Mouse (Mus musculus) ES-E14 (cell line): ENCODE measurements around the gene Zfp605. TPM values are rescaled to one million over a fixed set of nuclear protein-coding genes. Genes with fewer than 3 reads are reported as not detected.

ENCODE experiments used
- DNase-seq: peaks from one replicate; pipeline ENCODE4 v3.0.0-alpha.2; 2013; ENCODE audit warnings: low read depth, low spot score
- H3K27ac ChIP-seq: 2 replicates; pipeline ENCODE4 v1.5.1; 2012; ENCODE audit warnings: low read depth, mild to moderate bottlenecking, low read length, moderate library complexity, mixed read lengths; ENCODE audit not compliant: poor library complexity, insufficient read depth, severe bottlenecking
- H3K36me3 ChIP-seq: 2 replicates; pipeline ENCODE4 v1.6.1; 2012; ENCODE audit warnings: mild to moderate bottlenecking, low read length, moderate library complexity, mixed read lengths; ENCODE audit not compliant: control insufficient read depth, poor library complexity, insufficient read depth, severe bottlenecking
- H3K4me1 ChIP-seq, 2 experiments: fragments of 150-350 bp in 1 of 2; sonication (generic) in 1 of 2; 2 replicates each; pipeline ENCODE4 v1.6.1; 2012; ENCODE audit warnings: low read length in 2 of 2, mild to moderate bottlenecking in 1 of 2, mixed read lengths in 1 of 2; ENCODE audit not compliant: control insufficient read depth in 2 of 2, insufficient read depth in 2 of 2, poor library complexity in 1 of 2
- H3K4me3 ChIP-seq, 2 experiments: fragments of 150-350 bp in 1 of 2; sonication (generic) in 1 of 2; 2 replicates each; pipeline ENCODE4 v1.5.1; 2012; ENCODE audit warnings: low read length in 2 of 2, low read depth in 1 of 2, mild to moderate bottlenecking in 1 of 2, mixed read lengths in 1 of 2; ENCODE audit not compliant: insufficient read depth in 1 of 2, poor library complexity in 1 of 2, severe bottlenecking in 1 of 2
- H3K9ac ChIP-seq: 2 replicates; pipeline ENCODE4 v1.6.1; 2012; ENCODE audit warnings: low read depth, mild to moderate bottlenecking, low read length, mixed read lengths; ENCODE audit not compliant: poor library complexity, insufficient read depth, severe bottlenecking
- H3K9me3 ChIP-seq: fragments of 150-350 bp; sonication (generic); 2 replicates; pipeline ENCODE4 v1.6.1; 2012; ENCODE audit warnings: low read depth, mild to moderate bottlenecking, low read length; ENCODE audit not compliant: control insufficient read depth, insufficient read depth
- CHD2 ChIP-seq: IDR thresholded peaks from 2 replicates; pipeline ENCODE4 v1.6.1; 2014; ENCODE audit warnings: mild to moderate bottlenecking, low read depth, low read length, inconsistent platforms
- HCFC1 ChIP-seq: IDR thresholded peaks from 2 replicates; pipeline ENCODE4 v1.6.1; 2012; ENCODE audit warnings: low read length, inconsistent platforms, borderline replicate concordance; ENCODE audit not compliant: insufficient read depth
- MAFK ChIP-seq: IDR thresholded peaks from 2 replicates; pipeline ENCODE4 v1.6.1; 2014; ENCODE audit warnings: mild to moderate bottlenecking, low read depth, low read length, inconsistent platforms; ENCODE audit not compliant: insufficient read depth
- ZC3H11A ChIP-seq: IDR thresholded peaks from 2 replicates; pipeline ENCODE4 v1.6.1; 2012; ENCODE audit warnings: low read depth, mild to moderate bottlenecking, inconsistent platforms, low read length, borderline replicate concordance
- ZNF384 ChIP-seq: IDR thresholded peaks from 2 replicates; pipeline ENCODE4 v1.6.1; 2012; ENCODE audit warnings: low read depth, low read length, inconsistent platforms
- in situ Hi-C, 2 experiments: fragments of 600-800 bp; cut with MboI; formaldehyde crosslinking; loops; one replicate each; pipeline ENCODE4 v1.15.1; 2025; ENCODE audit warnings: low sequenced_read_pairs in 2 of 2, inconsistent platforms in 1 of 2; ENCODE audit not compliant: unreplicated experiment in 2 of 2
- total RNA-seq: library from RNA; depleted of rRNA; stranded (reverse); fragments of 300-350 nt; gene quantifications from 2 replicates; pipeline ENCODE4 v1.2.3, GENCODE M21; 2012

Gene Zfp605
- total RNA-seq, 1 experiment = 8.9 TPM

DNA sequence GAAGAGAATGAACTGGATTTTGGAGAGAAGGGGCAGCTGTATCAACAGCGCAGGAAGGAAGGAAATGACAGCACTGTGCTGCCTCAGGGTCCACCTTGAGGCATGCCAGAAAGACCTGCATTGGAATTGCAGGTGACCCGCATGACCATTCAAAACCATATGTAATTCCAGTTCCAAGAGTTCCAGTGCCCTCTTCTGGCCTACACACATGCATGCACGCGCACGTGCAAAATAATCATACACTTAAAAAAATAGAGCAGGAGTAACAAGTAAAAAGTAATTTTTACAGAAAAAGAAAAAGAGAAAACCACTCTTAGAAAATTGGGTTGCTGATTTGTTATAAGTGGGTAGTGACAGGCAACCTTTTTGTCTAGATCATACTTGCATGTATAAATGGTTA lies 33.1 kb downstream of the Zfp605 start:
- in situ Hi-C loops = no loop called here
- H3K36me3 ChIP-seq = peaks cover 3% of the 10 kb centered on the region
- no peak overlapping the region for H3K4me3 ChIP-seq

DNA sequence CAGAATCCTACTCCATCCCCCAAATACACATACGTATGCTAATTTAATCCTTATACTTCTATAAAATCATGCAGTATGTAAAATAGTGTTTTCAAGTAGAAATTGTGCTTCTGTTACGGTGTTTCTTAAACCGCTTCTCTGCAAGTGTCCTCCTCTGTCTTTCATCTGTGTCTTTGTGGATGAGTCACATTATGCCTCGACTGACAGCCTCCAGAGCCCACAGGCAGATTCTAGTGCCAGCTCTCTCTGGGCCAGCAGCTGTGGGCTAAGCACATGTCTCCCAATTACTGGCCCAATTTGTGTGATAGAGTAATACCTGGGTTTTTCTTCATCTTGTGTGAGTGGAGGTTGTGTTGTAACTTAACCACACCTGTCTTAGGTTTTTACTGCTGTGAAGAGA lies 59.5 kb downstream of the Zfp605 start:
- Histone ChIP-seq H3K4me3 (no peak overlapping the region), H3K27ac (no peak overlapping the region), H3K9ac (no peak overlapping the region), H3K4me1 (peaks cover 0 to 8% of the 10 kb centered on the region in 2 experiments; a peak in 2 of 4 replicates), H3K9me3 (no peaks in the 10 kb centered on the region), H3K36me3 (peaks cover 2% of the 10 kb centered on the region; the same call in 1 of the 2 replicates)
- TF ChIP-seq ZC3H11A (no peak), MAFK (no peak), HCFC1 (no peak), CHD2 (no peak), ZNF384 (no peak)
- in situ Hi-C loops = no loop called here
- DNase-seq = no peak

More for the DNA sequence above, 33.1 kb downstream of the Zfp605 start:
- no peak for DNase-seq
- no peaks in the 10 kb centered on the region for H3K9me3 ChIP-seq
- no peaks in the 10 kb centered on the region for H3K4me1 ChIP-seq
- H3K9ac ChIP-seq = no peak overlapping the region
- H3K27ac ChIP-seq = no peak overlapping the region
- TF ChIP-seq MAFK (no peak), ZC3H11A (peak; percentile 20; the same call in 1 of the 2 replicates), CHD2 (no peak), ZNF384 (peak; percentile 56; the same call in 1 of the 2 replicates), HCFC1 (no peak)

DNA sequence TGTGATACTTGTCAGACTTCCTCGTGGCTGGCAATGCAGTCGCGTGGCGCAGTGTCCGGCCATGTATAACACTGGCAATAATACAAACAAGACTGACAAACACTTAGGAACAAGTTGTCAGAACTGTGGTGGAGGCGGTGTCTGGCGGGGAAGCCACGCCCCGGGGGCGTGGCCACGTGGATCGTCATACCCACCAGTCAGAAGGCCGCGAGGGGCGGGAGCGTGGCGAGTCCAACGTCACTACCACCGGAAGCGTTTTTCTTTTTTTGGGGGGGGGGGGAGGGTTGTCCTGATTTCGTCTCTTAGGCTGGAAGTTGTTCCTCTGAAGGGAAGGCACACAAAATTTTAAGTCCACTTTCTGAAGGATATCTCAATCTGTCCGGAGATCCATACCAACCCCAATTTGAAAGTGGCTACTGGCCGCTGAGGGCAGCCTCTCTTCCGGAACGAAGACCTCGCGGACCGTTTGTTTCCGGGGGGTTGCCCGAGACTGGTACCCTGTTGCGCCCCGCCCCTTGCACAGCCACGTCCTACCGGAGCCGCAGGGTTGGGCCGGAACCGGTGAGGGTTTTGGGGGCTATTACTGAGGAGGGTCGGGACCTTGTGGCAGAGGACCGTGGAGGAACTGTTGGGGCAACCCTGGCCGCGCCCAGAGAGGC lies 66.6 kb downstream of the Zfp605 start, which contains the start of gene Golga3:
TSS of gene Golga3 (plus strand) at position 340 of the 659 bp plus-strand sequence.
- TF ChIP-seq CHD2 = no peak
- TF ChIP-seq ZNF384 = peak; percentile 99
- TF ChIP-seq HCFC1 = peak; percentile 82
- TF ChIP-seq MAFK = no peak
- no peak for TF ChIP-seq ZC3H11A
- Histone ChIP-seq H3K9ac (peak within 1 kb of the TSS; percentile 93), H3K27ac (peak within 1 kb of the TSS; percentile 42), H3K4me3 (peak within 1 kb of the TSS; percentile 95 to 97), H3K9me3 (no peaks in the 10 kb centered on the region), H3K4me1 (peaks cover 2 to 8% of the 10 kb centered on the region in 2 experiments; a peak in 2 of 4 replicates), H3K36me3 (no peaks in the 10 kb centered on the region; the same call in 1 of the 2 replicates)
- DNase-seq = peak; percentile 84
- in situ Hi-C loops = no loop called here

DNA sequence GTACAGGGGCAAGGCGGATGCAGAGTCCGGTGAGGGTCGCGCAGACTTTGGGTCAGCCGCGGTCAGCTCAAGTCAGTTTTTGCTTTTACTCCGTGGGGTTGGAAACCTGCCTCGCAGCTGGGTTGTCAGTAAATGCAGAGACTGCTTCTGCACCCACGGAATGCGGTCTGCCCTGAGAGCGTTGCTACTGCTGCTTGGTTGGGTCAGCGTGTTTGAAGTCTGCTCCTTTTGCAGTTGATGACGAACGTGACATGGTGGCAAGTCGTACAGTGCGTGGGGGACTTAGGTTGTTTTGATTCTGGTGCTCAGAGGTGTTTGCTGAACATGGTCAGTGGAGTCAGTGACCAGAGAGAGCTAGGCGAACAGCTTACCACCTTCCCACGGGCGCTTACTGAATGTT lies 67.1 kb downstream of the Zfp605 start:
- H3K9me3 ChIP-seq = no peaks in the 10 kb centered on the region
- peak overlapping the region; percentile 93 for H3K9ac ChIP-seq
- H3K27ac ChIP-seq = no peak overlapping the region; the same call in 1 of the 2 replicates
- peaks cover 2 to 8% of the 10 kb centered on the region in 2 experiments; a peak in 2 of 4 replicates for H3K4me1 ChIP-seq
- in situ Hi-C loops = no loop called here
- peak; percentile 12 for DNase-seq
- no peaks in the 10 kb centered on the region; the same call in 1 of the 2 replicates for H3K36me3 ChIP-seq
- H3K4me3 ChIP-seq = peak overlapping the region; percentile 95 to 97
- TF ChIP-seq HCFC1 = no peak
- no peak for TF ChIP-seq CHD2
- no peak for TF ChIP-seq ZC3H11A
- no peak for TF ChIP-seq MAFK
- no peak for TF ChIP-seq ZNF384
